Mouse (Mus musculus): ENCODE results near the gene Sh2d6.
A peak's percentile ranks its signal among the peaks of the same experiment; 100 is the strongest.

The Sh2d6 gene

DNA sequence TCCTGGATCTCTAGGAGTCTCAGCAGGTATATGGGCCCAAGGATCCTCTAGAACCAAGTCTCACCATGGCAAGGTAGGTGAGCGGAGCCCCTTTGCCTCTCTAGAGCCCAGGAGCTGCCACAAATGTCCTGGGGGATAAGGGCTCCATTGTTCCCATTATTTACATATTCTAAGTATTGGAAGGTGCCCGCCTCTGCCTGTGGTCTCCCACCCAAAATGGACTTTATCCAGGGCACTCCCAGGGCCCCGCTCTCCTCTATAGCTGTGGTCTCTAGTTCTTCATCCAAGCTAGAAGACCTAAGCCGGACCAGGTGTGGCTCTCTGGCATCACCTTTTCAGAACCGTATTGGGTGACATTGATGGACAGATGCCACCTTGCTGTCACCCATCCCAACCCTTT is at the start of gene Sh2d6:
Gene Sh2d6 (minus strand): TSS at position 101 of the 400 bp plus-strand sequence.
- DNase-seq: no peak

GRCm38 (mm10) chr6:72570644-72571397 is 49.3 kb upstream of the Sh2d6 start:
- no peak for DNase-seq

DNA sequence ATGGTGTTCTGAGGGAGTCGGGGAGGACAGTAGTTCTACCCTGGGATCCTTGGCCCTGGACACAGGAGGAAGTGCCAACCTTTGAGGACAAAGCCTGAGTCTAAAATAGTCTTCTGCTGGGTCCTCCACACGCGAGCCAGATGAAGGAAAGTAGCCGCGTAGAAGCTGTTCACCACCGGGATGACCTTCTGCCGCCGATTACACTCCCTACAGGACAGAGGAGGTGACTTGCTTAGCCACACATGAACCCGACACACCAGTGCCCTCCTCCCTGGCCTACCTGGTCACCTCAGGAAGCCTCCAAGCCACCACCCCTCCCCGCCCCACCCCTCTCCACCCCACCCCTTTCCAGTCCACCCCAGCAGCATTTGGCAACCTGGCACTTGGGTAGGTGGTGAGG is 47.2 kb upstream of the Sh2d6 start:
- DNase-seq: no peak

DNA sequence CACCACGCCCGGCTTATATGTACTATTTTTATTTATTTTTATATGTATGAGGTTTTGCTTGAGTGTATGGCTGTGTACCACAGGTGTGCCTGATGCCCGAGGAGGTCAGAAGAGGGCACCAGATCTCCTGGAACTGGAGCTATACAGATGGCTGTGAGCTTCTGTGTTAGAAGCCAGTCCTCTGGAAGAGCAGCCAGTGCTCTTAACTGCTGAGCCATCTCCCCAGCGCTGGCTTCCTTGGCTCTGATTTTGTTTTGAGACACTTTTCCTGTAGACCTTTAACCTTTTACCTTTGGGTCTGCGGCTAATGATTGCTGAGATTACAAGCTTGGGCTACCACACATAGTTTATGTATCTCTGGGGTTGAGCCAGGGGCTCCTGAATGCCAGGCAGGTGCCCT is 46.0 kb upstream of the Sh2d6 start:
- DNase-seq: no peak

DNA sequence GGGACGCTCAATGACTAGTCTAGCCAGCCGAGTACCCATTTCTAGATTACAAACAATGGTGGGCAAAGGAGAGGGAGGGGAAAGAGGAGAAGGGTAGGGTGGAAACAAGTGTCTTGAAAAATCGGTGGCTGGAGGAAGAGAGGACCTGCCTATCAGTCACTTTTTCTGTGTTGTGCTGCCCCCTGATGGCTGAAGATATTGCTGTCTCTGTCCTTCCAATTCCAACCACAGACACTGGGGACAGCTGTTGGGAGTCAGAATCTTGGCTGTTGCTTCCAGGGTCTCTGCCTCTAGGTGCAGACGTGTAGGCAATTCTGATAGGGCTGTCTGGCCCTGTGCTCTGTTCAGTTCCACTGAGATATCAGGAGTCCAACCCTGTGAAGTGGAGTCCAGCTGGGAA is 44.5 kb upstream of the Sh2d6 start:
- peak; percentile 88 for DNase-seq

GRCm38 (mm10) chr6:72565506-72565905 is 44.0 kb upstream of the Sh2d6 start:
- no peak for DNase-seq

GRCm38 (mm10) chr6:72562894-72563293 is 41.4 kb upstream of the Sh2d6 start:
- DNase-seq: no peak

DNA sequence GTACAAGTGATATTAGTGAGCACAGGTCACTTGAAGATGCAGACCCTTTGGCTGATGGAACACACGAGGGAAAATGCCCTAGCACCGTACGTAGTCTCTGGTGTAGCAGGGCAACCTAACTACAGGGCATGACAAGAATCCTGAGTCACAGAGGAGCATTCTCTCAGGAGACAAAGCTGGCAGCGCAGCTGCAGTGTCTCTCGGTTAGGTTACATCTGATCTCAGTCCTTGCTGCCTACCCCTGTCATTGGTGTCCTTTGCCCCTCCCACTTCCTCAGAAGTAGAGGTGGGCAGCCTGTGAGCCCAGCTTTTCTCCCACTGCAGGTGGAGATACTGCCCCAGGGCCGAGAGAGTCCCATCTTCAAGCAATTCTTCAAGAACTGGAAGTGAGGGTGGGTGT is 41.0 kb upstream of the Sh2d6 start:
- no peak for DNase-seq

DNA sequence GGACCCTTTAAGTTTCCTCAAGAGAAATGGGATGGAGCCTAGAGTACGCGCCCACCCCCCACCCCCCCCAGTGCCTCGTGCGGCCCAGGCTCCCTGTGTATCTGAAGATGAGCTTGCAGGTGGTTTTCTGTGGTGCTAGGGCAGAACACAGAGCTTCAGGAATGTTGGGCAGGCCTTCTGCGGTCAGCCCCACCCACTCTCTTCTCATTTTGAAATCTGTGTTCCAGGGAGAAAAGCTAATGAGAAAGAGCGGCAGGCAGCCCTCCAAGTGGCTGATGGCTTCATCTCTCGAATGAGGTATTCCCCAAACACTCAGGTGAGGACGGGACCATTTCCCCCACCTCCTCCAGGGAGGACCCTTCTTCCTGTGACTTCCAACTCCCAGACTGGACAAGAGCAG is 39.3 kb upstream of the Sh2d6 start:
- DNase-seq: no peak

DNA sequence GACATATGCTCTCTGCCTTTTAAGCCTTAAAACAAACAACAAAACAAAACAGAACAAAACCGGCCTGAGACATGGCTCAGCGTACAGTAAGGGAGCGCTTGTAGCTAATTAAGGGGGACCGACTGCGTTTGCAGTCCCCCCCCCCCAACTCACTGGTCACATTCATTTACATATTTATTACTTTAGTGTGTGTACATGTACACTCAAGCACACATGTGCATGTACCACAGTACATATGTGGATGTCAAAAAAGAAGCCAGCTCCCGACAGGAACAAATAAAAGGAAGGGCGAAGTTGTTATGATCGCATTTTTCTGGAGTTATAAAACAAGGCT is 31.5 kb upstream of the Sh2d6 start:
- no peak for DNase-seq

- peak; percentile 31 for DNase-seq
Observed at GRCm38 (mm10) chr6:72552171-72553078, 30.9 kb upstream of the Sh2d6 start.

- no peak for DNase-seq
Observed at GRCm38 (mm10) chr6:72550503-72551100, 29.1 kb upstream of the Sh2d6 start.

DNA sequence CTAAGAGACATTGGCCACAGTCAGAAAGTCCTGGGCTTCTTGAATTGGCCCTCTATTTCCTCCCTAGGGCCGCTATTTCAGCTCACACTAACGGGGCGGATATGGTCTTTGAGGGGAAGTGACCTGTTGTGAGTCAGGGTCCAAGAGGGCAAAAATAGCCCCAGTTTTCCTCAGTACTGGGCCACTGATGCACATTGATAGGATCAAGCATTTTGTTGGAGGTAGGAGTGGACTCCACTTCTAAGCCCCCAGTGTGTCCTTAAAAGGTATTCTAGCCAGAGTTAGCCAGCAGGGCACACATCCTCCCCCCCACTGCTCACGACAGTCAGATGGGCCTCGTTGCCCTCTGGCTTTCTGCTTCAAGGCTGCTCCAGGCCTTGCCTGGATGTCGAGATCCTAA is 28.5 kb upstream of the Sh2d6 start:
- DNase-seq: no peak

GRCm38 (mm10) chr6:72549041-72549580 is 27.6 kb upstream of the Sh2d6 start:
- DNase-seq: no peak

DNA sequence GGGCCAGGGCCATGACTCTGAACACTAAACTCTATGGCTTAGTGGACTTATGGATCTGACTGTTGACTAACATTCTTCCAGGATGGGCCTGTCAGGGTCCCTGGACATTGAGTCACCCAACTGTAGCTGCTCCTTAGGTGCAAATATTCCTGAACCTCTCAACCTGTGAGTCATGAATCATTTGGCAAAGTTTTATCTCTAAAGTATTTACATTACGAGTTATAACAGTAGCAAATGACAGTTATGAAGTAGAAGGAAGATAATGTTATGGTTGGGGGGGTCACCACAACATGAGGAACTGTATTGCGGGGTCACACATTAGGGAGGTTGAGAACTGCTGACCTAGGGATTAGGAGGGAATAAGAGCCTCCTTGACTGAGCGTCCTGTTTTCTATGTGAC is 26.4 kb upstream of the Sh2d6 start:
- DNase-seq: no peak

DNA sequence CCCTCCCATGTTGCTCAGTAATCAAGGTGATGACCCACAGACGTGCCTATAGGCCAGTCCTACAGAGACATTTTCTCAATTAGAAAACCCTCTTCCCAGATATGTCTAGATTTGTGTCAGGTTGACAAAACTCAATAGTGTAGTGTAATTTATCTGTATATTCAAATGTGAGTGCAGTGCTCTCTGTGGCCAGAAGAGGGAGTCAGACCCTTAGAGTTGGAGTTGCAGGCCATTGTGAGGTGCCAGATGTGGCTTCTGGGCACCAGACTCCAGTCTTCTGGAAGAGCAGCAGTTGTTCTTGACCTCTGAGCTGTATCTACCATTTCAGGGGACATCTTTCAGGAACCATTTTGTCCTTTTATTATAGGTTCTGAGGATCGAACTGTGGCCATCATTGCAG is 25.6 kb upstream of the Sh2d6 start:
- no peak for DNase-seq

GRCm38 (mm10) chr6:72545377-72545776 is 23.9 kb upstream of the Sh2d6 start:
- no peak for DNase-seq

DNA sequence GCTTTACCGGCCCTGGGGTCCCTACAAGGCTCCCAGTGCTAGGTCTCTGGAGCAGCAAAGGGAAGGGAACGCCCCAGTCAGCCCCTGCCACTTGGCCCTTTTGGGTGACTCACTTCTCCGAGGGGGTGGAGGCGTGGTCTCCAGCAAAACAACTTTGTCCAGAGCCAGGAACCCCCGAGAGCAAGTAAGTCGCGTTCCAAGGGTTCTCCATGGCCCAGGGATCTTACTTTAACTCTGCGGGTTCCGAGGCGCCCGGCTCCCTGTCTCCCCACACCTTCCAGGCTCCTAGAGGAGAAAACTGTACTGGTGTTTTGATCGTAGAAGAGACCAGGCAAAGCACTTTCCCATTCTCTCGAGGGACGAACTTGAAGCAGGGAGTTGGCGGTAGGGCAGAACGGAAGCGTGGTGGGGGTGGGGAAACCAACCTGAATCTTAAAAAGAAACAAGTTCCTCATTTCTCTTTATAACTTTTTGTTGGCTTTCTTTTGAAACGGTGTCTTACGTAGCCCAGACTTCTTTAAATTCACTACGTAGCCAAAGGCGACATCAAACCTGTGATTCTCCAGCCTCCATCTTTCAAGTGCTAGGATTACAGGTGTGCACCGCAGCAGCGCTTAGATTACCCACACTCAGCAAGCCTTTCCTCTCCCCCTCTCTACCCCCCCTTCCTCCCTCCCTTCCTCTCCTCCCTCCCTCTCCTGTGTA is 22.9 kb upstream of the Sh2d6 start, which contains the start of gene Capg:
Gene Capg (plus strand): TSS at position 109 of the 705 bp plus-strand sequence.
- no peak for DNase-seq

- no peak for DNase-seq
Observed at GRCm38 (mm10) chr6:72543265-72543850, 21.9 kb upstream of the Sh2d6 start.

DNA sequence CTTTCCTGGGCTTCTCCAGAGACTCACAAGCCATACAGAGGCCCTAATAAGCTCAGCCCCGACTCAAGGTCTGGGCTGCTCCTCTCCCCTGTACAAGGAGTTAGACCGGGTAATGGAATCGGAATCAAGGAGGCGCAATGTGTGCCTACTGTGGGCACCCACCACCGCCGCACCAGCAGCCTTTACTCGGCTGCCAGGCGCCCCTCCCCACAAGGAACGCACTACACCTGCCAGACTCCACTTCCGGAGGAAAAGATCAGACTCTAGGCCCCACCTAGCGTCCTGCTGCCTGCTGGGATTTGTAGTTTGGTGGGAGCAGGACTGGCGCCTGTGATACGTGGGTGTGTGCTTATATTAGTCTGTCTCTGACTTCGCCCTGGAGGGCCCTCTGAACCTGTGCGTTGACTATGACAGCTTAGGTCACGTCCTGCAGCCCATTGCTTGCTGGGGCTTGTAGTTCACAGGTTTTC is 17.1 kb upstream of the Sh2d6 start:
- DNase-seq: peak; percentile 76

DNA sequence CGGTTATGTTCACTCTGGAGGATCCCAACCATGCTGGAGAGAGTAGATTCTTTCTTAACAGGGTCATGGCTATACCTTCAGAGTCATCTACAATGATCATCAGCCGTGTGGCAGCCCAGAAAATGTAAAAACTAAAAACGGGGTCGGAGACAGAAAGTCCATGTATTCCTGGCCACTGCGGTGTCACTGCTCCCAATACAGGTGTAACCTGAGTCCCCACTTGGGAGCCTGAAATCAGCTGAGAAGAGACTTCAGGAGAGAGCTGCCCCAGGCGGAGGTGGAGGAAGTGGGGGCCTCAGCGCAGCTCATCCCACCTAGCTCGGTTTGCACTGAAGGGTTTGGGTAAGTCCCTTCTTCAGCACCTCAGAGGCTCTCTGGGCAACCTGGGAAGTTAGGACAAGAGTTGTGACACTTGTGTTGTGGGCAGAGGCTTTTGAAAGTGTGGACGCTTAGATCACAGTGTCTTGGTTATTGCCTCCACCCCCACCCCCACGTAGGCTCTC is 16.5 kb upstream of the Sh2d6 start:
- no peak for DNase-seq

DNA sequence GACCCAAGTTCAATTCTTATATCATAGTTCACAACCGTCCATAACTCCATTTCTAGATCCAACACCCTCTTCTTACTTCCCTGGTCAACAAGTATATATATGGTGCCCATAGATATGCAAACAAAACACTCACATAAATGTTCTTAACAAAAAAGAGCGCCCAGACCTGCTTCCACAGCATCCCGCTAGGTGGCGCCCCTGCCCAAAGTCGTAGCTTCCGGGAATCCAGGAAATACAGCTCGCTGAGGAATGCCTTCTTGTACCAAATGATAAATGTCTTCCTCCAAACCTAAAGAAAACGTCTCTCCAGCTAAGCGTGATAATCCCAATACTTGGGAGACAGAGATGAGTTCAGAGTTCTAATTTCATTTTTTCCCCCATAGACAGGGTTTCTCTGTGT is 13.7 kb upstream of the Sh2d6 start:
- peak; percentile 81 for DNase-seq

Measured in right cerebral cortex, postnatal 14 days (tissue).